Mouse (Mus musculus) heart, embryonic 14.5 days (tissue): ENCODE measurements around the gene En2. TPM values are rescaled to one million over a fixed set of nuclear protein-coding genes. Genes with fewer than 3 reads are reported as not detected.

Experiments used
- ATAC-seq: fragments of 200-750 bp; cut with Nextera tagmentation; 2 replicates; pipeline ENCODE4 v1.8.0; 2017; ENCODE audit warnings: low read depth, moderate TSS enrichment; ENCODE audit not compliant: insufficient number of reproducible peaks, insufficient read depth, low FRiP score
- H3K27ac ChIP-seq, 2 experiments: fragments of 200-500 bp in 1 of 2; fragments of 300-500 bp in 1 of 2; sonication (generic) in 1 of 2; replicated peaks in 1 of 2; 2 replicates each; pipeline ENCODE4 v1.5.1; 2012 to 2014; ENCODE audit warnings: low read depth in 2 of 2, low read length in 2 of 2, control low read depth in 1 of 2, mild to moderate bottlenecking in 1 of 2, mixed read lengths in 1 of 2; ENCODE audit not compliant: control insufficient read depth in 1 of 2, insufficient read depth in 1 of 2
- H3K27me3 ChIP-seq: fragments of 300-500 bp; sonication (generic); 2 replicates; pipeline ENCODE4 v1.6.1; 2014; ENCODE audit warnings: mild to moderate bottlenecking, low read length, control low read depth; ENCODE audit not compliant: control insufficient read depth, insufficient read depth
- H3K36me3 ChIP-seq: fragments of 300-500 bp; sonication (generic); 2 replicates; pipeline ENCODE4 v1.6.1; 2014; ENCODE audit warnings: mild to moderate bottlenecking, control low read depth, low read length, mixed read lengths; ENCODE audit not compliant: control insufficient read depth, insufficient read depth
- H3K4me1 ChIP-seq, 2 experiments: fragments of 200-500 bp in 1 of 2; fragments of 300-500 bp in 1 of 2; sonication (generic) in 1 of 2; 2 replicates each; pipeline ENCODE4 v1.6.1; 2012 to 2014; ENCODE audit warnings: low read length in 2 of 2, control low read depth in 1 of 2, mixed read lengths in 1 of 2; ENCODE audit not compliant: control insufficient read depth in 2 of 2, insufficient read depth in 2 of 2
- H3K4me2 ChIP-seq: fragments of 300-500 bp; sonication (generic); 2 replicates; pipeline ENCODE4 v1.6.1; 2014; ENCODE audit warnings: mild to moderate bottlenecking, low read length
- H3K4me3 ChIP-seq, 2 experiments: fragments of 200-500 bp in 1 of 2; fragments of 300-500 bp in 1 of 2; sonication (generic) in 1 of 2; 2 replicates each; pipeline ENCODE4 v1.5.1; 2012 to 2014; ENCODE audit warnings: low read length in 2 of 2, mild to moderate bottlenecking in 2 of 2, control low read depth in 1 of 2, low read depth in 1 of 2, moderate library complexity in 1 of 2; ENCODE audit not compliant: control insufficient read depth in 1 of 2, insufficient read depth in 1 of 2
- H3K9ac ChIP-seq: fragments of 300-500 bp; sonication (generic); 2 replicates; pipeline ENCODE4 v1.6.1; 2014; ENCODE audit warnings: mild to moderate bottlenecking, low read length
- H3K9me3 ChIP-seq: fragments of 300-500 bp; sonication (generic); 2 replicates; pipeline ENCODE4 v1.6.1; 2016; ENCODE audit warnings: low read length, control low read depth; ENCODE audit not compliant: control insufficient read depth
- WGBS: fragments of 180-500 bp; shearing (Covaris S2); extraction: QIAGEN DNeasy Blood & Tissue Kit; methylation state at CpG from one replicate; pipeline ENCODE4 v1.1.7; 2014; 5-methylcytosine and 5-hydroxymethylcytosine counted together
- polyA plus RNA-seq: library from polyadenylated mRNA; unstranded; fragments of >200 nt; fragmentation: Nextera tagmentation; extraction: Ambion mirVana; gene quantifications from 2 replicates; pipeline ENCODE4 v1.2.1, GENCODE M21; 2014

Gene En2
- polyA plus RNA-seq, 1 experiment from 2014 or later, result not detected

GRCm38 (mm10) chr5:28191201-28192098 lies 26.0 kb downstream of the En2 start:
- 52% methylated on average over 3 of the region's 3 CpGs for WGBS
- Histone ChIP-seq H3K27me3 (peaks cover 50% of the 10 kb centered on the region), H3K4me3 (no peak overlapping the region), H3K9me3 (no peaks in the 10 kb centered on the region), H3K4me2 (no peak overlapping the region), H3K36me3 (no peaks in the 10 kb centered on the region), H3K27ac (no peak overlapping the region), H3K9ac (no peak overlapping the region), H3K4me1 (no peaks in the 10 kb centered on the region)
- ATAC-seq, result no peak

- no peak overlapping the region for H3K9ac ChIP-seq
- ATAC-seq, result no peak
- H3K4me3 ChIP-seq, result no peak overlapping the region
- 59% methylated on average over 4 of the region's 4 CpGs for WGBS
- H3K4me1 ChIP-seq, result no peaks in the 10 kb centered on the region
- H3K27ac ChIP-seq, result no peak overlapping the region
- H3K36me3 ChIP-seq, result no peaks in the 10 kb centered on the region
- H3K9me3 ChIP-seq, result no peaks in the 10 kb centered on the region
- peaks cover 50% of the 10 kb centered on the region for H3K27me3 ChIP-seq
- no peak overlapping the region for H3K4me2 ChIP-seq
Observed at GRCm38 (mm10) chr5:28192099-28192454, 26.6 kb downstream of the En2 start.

GRCm38 (mm10) chr5:28195473-28195872 lies 30.0 kb downstream of the En2 start:
- no peak overlapping the region for H3K27ac ChIP-seq
- no peak overlapping the region for H3K4me2 ChIP-seq
- 64% methylated on average over 2 of the region's 2 CpGs for WGBS
- H3K9me3 ChIP-seq, result no peaks in the 10 kb centered on the region
- H3K4me1 ChIP-seq, result no peaks in the 10 kb centered on the region
- ATAC-seq, result no peak
- H3K27me3 ChIP-seq, result peaks cover 61% of the 10 kb centered on the region
- H3K36me3 ChIP-seq, result no peaks in the 10 kb centered on the region
- H3K9ac ChIP-seq, result no peak overlapping the region
- H3K4me3 ChIP-seq, result no peak overlapping the region

GRCm38 (mm10) chr5:28199089-28199873 lies 33.8 kb downstream of the En2 start:
- Histone ChIP-seq H3K27me3 (peaks cover 46% of the 10 kb centered on the region), H3K9me3 (no peaks in the 10 kb centered on the region), H3K4me1 (no peaks in the 10 kb centered on the region), H3K4me2 (no peak overlapping the region), H3K4me3 (no peak overlapping the region), H3K27ac (no peak overlapping the region), H3K36me3 (no peaks in the 10 kb centered on the region), H3K9ac (no peak overlapping the region)
- no peak for ATAC-seq
- 43% methylated on average over 7 of the region's 7 CpGs for WGBS

GRCm38 (mm10) chr5:28203086-28203485 lies 37.6 kb downstream of the En2 start:
- no peak for ATAC-seq
- H3K9me3 ChIP-seq, result no peaks in the 10 kb centered on the region
- no peaks in the 10 kb centered on the region for H3K36me3 ChIP-seq
- peaks cover 55% of the 10 kb centered on the region for H3K27me3 ChIP-seq
- WGBS, result 61% methylated on average over 6 of the region's 6 CpGs
- H3K4me2 ChIP-seq, result no peak overlapping the region
- H3K4me3 ChIP-seq, result no peak overlapping the region
- no peaks in the 10 kb centered on the region for H3K4me1 ChIP-seq
- H3K9ac ChIP-seq, result no peak overlapping the region
- H3K27ac ChIP-seq, result no peak overlapping the region

- H3K27ac ChIP-seq, result no peak overlapping the region
- no peak overlapping the region for H3K4me3 ChIP-seq
- H3K9ac ChIP-seq, result no peak overlapping the region
- WGBS, result 49% methylated on average over 2 of the region's 2 CpGs
- H3K4me1 ChIP-seq, result no peaks in the 10 kb centered on the region
- H3K4me2 ChIP-seq, result no peak overlapping the region
- H3K27me3 ChIP-seq, result peaks cover 61% of the 10 kb centered on the region
- H3K9me3 ChIP-seq, result no peaks in the 10 kb centered on the region
- H3K36me3 ChIP-seq, result no peaks in the 10 kb centered on the region
- no peak for ATAC-seq
Observed at GRCm38 (mm10) chr5:28204678-28205077, 39.2 kb downstream of the En2 start.

GRCm38 (mm10) chr5:28206448-28206847 lies 41.0 kb downstream of the En2 start:
- no peak for ATAC-seq
- Histone ChIP-seq H3K4me1 (no peaks in the 10 kb centered on the region), H3K9me3 (no peaks in the 10 kb centered on the region), H3K4me2 (no peak overlapping the region), H3K4me3 (no peak overlapping the region), H3K36me3 (no peaks in the 10 kb centered on the region), H3K27me3 (peaks cover 71% of the 10 kb centered on the region), H3K27ac (no peak overlapping the region), H3K9ac (no peak overlapping the region)
- 21% methylated on average over 4 of the region's 4 CpGs for WGBS
